Mouse (Mus musculus): ENCODE measurements around the gene Sephs2. TPM values are rescaled to one million over a fixed set of nuclear protein-coding genes. Genes with fewer than 3 reads are reported as not detected.

Sephs2 gene
- total and polyA plus RNA-seq, 2 experiments: 388 to 939 TPM

DNA sequence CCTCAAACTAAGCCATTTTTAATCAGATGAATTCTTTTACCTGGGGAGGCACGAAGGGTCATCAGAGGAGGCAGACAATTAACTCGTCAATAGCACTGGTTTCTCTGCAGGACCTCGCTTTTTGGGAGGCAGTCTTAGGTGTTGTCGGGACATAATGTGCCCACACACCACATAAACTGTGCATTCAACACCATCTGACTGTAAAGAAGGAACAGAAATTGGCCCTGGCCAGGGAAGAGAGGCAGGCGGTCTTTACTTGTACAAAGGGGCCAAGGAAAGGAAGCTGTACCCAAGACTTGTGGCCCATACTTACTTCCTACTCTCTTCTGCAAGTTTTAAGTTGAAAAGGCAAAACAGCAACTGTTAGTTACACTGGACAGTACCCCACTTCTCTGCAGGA lies 17.3 kb downstream of the Sephs2 start:
- no peak for TF ChIP-seq CTCF (IDR thresholded peaks at IDR 0.05; ENCODE audit: low read depth, low read length)
- TF ChIP-seq POLR2A (IDR thresholded peaks at IDR 0.05; ENCODE audit: extremely low read depth, insufficient read depth, low read length): no peak
- H3K9ac ChIP-seq (ENCODE audit: low read depth, low read length): no peak overlapping the region
- no peak for DNase-seq (ENCODE audit: extremely low read depth, low read depth, low spot score)
- WGBS: 93% methylated on average over 5 of the region's 5 CpGs
- H3K4me1 ChIP-seq (ENCODE audit: control insufficient read depth, insufficient read depth, low read length): peaks cover 7% of the 10 kb centered on the region; the same call in 1 of the 2 replicates
- no peaks in the 10 kb centered on the region for H3K79me2 ChIP-seq (ENCODE audit: control insufficient read depth, insufficient read depth, low read length)
- H3K27ac ChIP-seq (replicated peaks; ENCODE audit: insufficient read depth, low read depth, low read length): no peak overlapping the region
- H3K36me3 ChIP-seq (ENCODE audit: control insufficient read depth, insufficient read depth, low read length): no peaks in the 10 kb centered on the region
- H3K4me3 ChIP-seq (ENCODE audit: insufficient read depth, low read depth, low read length): no peak overlapping the region
- no peaks in the 10 kb centered on the region for H3K27me3 ChIP-seq (ENCODE audit: control insufficient read depth, insufficient read depth, low read length)

- H3K27ac ChIP-seq (replicated peaks; ENCODE audit: insufficient read depth, low read depth, low read length): no peak overlapping the region
- H3K27me3 ChIP-seq (ENCODE audit: control insufficient read depth, insufficient read depth, low read length): no peaks in the 10 kb centered on the region
- no peak for DNase-seq (ENCODE audit: extremely low read depth, low read depth, low spot score)
- H3K36me3 ChIP-seq (ENCODE audit: control insufficient read depth, insufficient read depth, low read length): no peaks in the 10 kb centered on the region
- no peaks in the 10 kb centered on the region for H3K79me2 ChIP-seq (ENCODE audit: control insufficient read depth, insufficient read depth, low read length)
- WGBS: 79% methylated on average over 2 of the region's 2 CpGs
- no peak overlapping the region for H3K4me3 ChIP-seq (ENCODE audit: insufficient read depth, low read depth, low read length)
- TF ChIP-seq POLR2A (IDR thresholded peaks at IDR 0.05; ENCODE audit: extremely low read depth, insufficient read depth, low read length): no peak
- TF ChIP-seq CTCF (IDR thresholded peaks at IDR 0.05; ENCODE audit: low read depth, low read length): no peak
- no peak overlapping the region for H3K9ac ChIP-seq (ENCODE audit: low read depth, low read length)
- H3K4me1 ChIP-seq (ENCODE audit: control insufficient read depth, insufficient read depth, low read length): peaks cover 5% of the 10 kb centered on the region; the same call in 1 of the 2 replicates
Observed at GRCm38 (mm10) chr7:127255965-127256364, 17.9 kb downstream of the Sephs2 start.

DNA sequence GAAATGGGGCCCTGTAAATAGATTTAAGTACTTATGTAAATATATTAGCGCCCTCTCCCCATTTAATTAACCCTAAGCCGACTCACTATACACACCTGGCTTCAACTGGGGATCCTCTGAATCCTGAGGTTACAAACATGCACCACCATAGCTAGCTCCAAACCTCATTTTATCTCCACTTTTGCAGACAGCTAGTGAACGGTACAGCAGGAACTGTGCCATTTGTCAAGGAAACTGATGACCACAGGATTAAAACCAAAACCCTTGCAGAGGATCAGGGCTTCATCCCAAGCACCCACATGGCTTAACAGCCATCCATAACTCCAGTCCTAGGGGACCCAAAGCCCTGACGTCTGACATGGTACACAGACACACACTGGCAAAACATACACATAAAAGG lies 18.8 kb downstream of the Sephs2 start:
- no peaks in the 10 kb centered on the region for H3K79me2 ChIP-seq (ENCODE audit: control insufficient read depth, insufficient read depth, low read length)
- DNase-seq (ENCODE audit: extremely low read depth, low read depth, low spot score): no peak
- no peak overlapping the region for H3K9ac ChIP-seq (ENCODE audit: low read depth, low read length)
- no peak overlapping the region for H3K27ac ChIP-seq (replicated peaks; ENCODE audit: insufficient read depth, low read depth, low read length)
- no peak for TF ChIP-seq CTCF (IDR thresholded peaks at IDR 0.05; ENCODE audit: low read depth, low read length)
- no peak for TF ChIP-seq POLR2A (IDR thresholded peaks at IDR 0.05; ENCODE audit: extremely low read depth, insufficient read depth, low read length)
- WGBS: 26% methylated on average over 4 of the region's 4 CpGs
- H3K36me3 ChIP-seq (ENCODE audit: control insufficient read depth, insufficient read depth, low read length): no peaks in the 10 kb centered on the region
- no peaks in the 10 kb centered on the region for H3K27me3 ChIP-seq (ENCODE audit: control insufficient read depth, insufficient read depth, low read length)
- no peak overlapping the region for H3K4me3 ChIP-seq (ENCODE audit: insufficient read depth, low read depth, low read length)
- H3K4me1 ChIP-seq (ENCODE audit: control insufficient read depth, insufficient read depth, low read length): peaks cover 4% of the 10 kb centered on the region; the same call in 1 of the 2 replicates

DNA sequence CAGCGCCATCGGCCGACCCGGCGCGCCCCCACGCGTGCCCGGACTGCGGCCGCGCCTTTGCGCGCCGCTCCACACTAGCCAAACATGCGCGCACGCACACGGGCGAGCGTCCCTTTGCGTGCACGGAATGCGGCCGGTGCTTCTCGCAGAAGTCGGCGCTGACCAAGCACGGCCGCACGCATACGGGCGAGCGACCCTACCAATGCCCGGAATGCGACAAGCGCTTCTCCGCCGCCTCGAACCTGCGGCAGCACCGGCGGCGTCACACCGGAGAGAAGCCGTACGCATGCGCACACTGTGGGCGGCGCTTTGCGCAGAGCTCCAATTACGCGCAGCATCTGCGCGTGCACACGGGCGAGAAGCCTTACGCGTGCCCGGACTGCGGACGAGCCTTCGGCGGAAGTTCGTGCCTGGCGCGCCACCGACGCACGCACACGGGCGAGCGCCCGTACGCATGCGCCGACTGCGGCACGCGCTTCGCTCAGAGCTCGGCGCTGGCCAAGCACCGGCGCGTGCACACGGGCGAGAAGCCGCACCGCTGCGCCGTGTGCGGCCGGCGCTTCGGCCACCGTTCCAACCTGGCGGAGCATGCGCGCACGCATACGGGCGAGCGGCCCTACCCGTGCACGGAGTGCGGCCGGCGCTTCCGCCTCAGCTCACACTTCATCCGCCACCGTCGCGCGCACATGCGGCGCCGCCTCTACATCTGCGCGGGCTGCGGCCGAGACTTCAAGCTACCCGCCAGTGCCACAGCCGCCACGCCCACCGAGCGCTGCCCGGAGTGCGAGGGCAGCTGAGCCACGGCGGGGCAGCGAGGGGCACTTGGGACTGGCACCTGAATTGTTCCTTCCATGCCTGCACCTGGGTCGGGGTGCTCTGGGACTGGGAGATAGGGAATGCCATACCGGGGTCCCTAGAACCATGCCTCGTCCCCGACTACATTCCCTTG lies 19.8 kb downstream of the Sephs2 start:
- H3K27me3 ChIP-seq (ENCODE audit: control insufficient read depth, insufficient read depth, low read length): no peaks in the 10 kb centered on the region
- H3K27ac ChIP-seq (replicated peaks; ENCODE audit: insufficient read depth, low read depth, low read length): peak overlapping the region; percentile 57
- peak overlapping the region; percentile 76 for H3K4me3 ChIP-seq (ENCODE audit: insufficient read depth, low read depth, low read length)
- under 1% methylated on average over 136 of the region's 136 CpGs for whole genome bisulfite sequencing
- no peaks in the 10 kb centered on the region for H3K79me2 ChIP-seq (ENCODE audit: control insufficient read depth, insufficient read depth, low read length)
- DNase-seq (ENCODE audit: extremely low read depth, low read depth, low spot score): peak; percentile 86
- H3K9ac ChIP-seq (ENCODE audit: low read depth, low read length): peak overlapping the region; percentile 85
- no peaks in the 10 kb centered on the region for H3K36me3 ChIP-seq (ENCODE audit: control insufficient read depth, insufficient read depth, low read length)
- peaks cover 4% of the 10 kb centered on the region; the same call in 1 of the 2 replicates for H3K4me1 ChIP-seq (ENCODE audit: control insufficient read depth, insufficient read depth, low read length)
- TF ChIP-seq POLR2A (IDR thresholded peaks at IDR 0.05; ENCODE audit: extremely low read depth, insufficient read depth, low read length): peak; percentile 30; the same call in 1 of the 2 replicates
- 0 out of 2 replicates have a peak, but pooled peaks have one; percentile 1 for TF ChIP-seq CTCF (IDR thresholded peaks at IDR 0.05; ENCODE audit: low read depth, low read length)

DNA sequence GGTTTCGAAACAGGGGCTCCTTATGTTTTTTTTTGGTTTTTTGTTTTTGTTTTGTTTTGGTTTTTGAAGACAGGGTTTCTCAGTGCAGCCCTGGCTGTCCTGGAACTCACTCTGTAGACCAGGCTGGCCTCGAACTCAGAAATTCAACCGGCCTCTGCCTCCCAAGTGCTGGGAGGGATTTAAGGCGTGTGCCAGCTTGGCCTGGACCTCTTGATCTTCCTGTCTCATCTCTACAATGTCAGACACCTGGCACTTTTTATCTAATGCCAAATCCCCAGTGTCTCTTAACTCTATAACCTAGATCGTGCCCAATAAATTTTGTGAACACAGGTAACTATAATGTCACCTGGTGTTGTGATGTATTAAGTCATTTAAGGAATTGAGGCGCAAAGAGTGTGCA lies 20.5 kb downstream of the Sephs2 start:
- no peaks in the 10 kb centered on the region for H3K79me2 ChIP-seq (ENCODE audit: control insufficient read depth, insufficient read depth, low read length)
- TF ChIP-seq POLR2A (IDR thresholded peaks at IDR 0.05; ENCODE audit: extremely low read depth, insufficient read depth, low read length) (no peak), CTCF (IDR thresholded peaks at IDR 0.05; ENCODE audit: low read depth, low read length) (no peak)
- H3K4me1 ChIP-seq (ENCODE audit: control insufficient read depth, insufficient read depth, low read length): peaks cover 4% of the 10 kb centered on the region; the same call in 1 of the 2 replicates
- 81% methylated on average over 6 of the region's 6 CpGs for WGBS
- H3K9ac ChIP-seq (ENCODE audit: low read depth, low read length): peak overlapping the region; percentile 85
- peak overlapping the region; percentile 57; the same call in 1 of the 2 replicates for H3K27ac ChIP-seq (replicated peaks; ENCODE audit: insufficient read depth, low read depth, low read length)
- no peaks in the 10 kb centered on the region for H3K36me3 ChIP-seq (ENCODE audit: control insufficient read depth, insufficient read depth, low read length)
- H3K27me3 ChIP-seq (ENCODE audit: control insufficient read depth, insufficient read depth, low read length): no peaks in the 10 kb centered on the region
- peak overlapping the region; percentile 76 for H3K4me3 ChIP-seq (ENCODE audit: insufficient read depth, low read depth, low read length)
- DNase-seq (ENCODE audit: extremely low read depth, low read depth, low spot score): no peak

Measured in liver, adult 2 months (tissue).